Mouse (Mus musculus): ENCODE measurements around the gene Fam228b. TPM values are rescaled to one million over a fixed set of nuclear protein-coding genes. Genes with fewer than 3 reads are reported as not detected.
"Not testable (repeated sequence)": the region's sequence is repeated elsewhere in the genome, so short reads cannot be mapped to it uniquely, and the experiment has no call there.

The Fam228b gene
- polyA plus RNA-seq, 1 experiment = 6.9 TPM

DNA sequence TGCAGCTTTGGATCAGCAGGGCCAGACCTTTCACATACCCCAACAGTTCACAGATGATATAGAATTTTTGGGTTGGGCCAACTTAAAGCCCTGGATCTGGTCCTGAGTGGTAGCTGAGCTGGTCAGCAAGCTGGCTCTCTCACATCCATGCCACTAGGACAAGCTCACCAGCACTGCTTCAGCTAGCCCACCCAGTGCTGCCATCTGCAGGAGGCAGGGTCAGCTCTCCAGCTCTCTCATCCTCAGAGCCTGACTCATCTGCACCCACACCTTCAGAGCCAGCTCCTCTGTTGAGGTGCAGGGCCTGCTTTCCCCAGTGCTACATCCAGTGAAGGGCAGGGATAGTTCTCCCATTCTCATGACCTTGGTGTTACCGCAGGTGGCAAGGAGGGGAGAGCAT lies 24.7 kb upstream of the Fam228b start:
- 81% methylated on average over 1 of the region's 1 CpGs for WGBS
- no peaks in the 10 kb centered on the region for H3K4me1 ChIP-seq (ENCODE audit: control insufficient read depth, insufficient read depth, low read length)
- no peak overlapping the region for H3K4me3 ChIP-seq (replicated peaks; ENCODE audit: insufficient read depth, low read depth, low read length)
- no peak overlapping the region for H3K27ac ChIP-seq (ENCODE audit: insufficient read depth, low read length)
- no peaks in the 10 kb centered on the region for H3K27me3 ChIP-seq (ENCODE audit: control insufficient read depth, insufficient read depth, low read length)
- TF ChIP-seq POLR2A (IDR thresholded peaks at IDR 0.05; ENCODE audit: borderline replicate concordance, insufficient read depth, low read length) (no peak), CTCF (IDR thresholded peaks at IDR 0.05; ENCODE audit: borderline replicate concordance, insufficient read depth, low read depth, low read length) (peak; percentile 47)
- DNase-seq = no peak

DNA sequence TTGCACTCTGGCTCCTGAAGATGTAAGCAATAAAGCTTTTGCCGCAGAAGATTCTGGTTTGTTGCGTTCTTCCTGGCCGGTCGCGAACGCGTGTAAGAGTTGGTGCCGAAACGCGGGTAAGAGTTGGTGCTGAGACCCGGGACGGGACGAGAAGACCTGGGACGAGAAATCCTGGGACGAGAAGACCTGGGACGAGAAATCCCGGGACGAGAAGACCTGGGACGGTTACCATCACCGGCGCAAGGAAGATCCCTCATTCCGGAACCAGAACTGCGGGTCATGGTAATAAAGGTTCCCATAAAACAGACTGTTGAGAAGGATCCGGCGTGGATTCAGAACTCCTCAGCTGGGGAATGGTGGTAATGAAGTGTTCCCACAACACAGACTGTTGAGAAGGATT lies 19.1 kb upstream of the Fam228b start:
- not testable (repeated sequence) for H3K27ac ChIP-seq (ENCODE audit: insufficient read depth, low read length); H3K27me3 ChIP-seq (ENCODE audit: control insufficient read depth, insufficient read depth, low read length); H3K4me3 ChIP-seq (replicated peaks; ENCODE audit: insufficient read depth, low read depth, low read length); DNase-seq; H3K4me1 ChIP-seq (ENCODE audit: control insufficient read depth, insufficient read depth, low read length)
- WGBS = 96% methylated on average over 25 of the region's 25 CpGs

DNA sequence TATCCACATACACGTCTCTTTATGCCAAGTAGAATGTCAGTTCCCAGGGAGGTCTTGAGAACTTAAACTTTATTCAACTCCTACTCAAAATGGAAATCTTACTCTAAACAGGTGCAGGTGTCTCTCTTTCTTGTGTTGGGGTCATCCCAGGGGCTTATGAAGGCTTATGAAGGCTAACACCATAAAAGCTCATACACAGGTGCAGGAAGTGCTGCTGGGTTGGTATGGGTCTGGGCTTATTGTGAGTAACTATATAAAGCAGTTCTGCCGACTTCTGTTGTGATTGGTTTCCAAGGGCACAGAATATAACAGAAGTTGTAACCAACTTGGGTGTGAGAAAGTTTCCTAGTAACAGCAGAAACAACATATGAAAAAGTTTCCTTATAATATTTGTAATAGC lies 15.4 kb upstream of the Fam228b start:
- TF ChIP-seq CTCF (IDR thresholded peaks at IDR 0.05; ENCODE audit: borderline replicate concordance, insufficient read depth, low read depth, low read length) = no peak
- TF ChIP-seq POLR2A (IDR thresholded peaks at IDR 0.05; ENCODE audit: borderline replicate concordance, insufficient read depth, low read length) = no peak
- no peak overlapping the region for H3K4me3 ChIP-seq (replicated peaks; ENCODE audit: insufficient read depth, low read depth, low read length)
- H3K27me3 ChIP-seq (ENCODE audit: control insufficient read depth, insufficient read depth, low read length) = no peaks in the 10 kb centered on the region; the same call in 1 of the 2 replicates
- H3K4me1 ChIP-seq (ENCODE audit: control insufficient read depth, insufficient read depth, low read length) = 0 out of 2 replicates have a peak, but pooled peaks cover 5% of the 10 kb centered on the region
- WGBS = 77% methylated on average over 2 of the region's 2 CpGs
- no peak overlapping the region for H3K27ac ChIP-seq (ENCODE audit: insufficient read depth, low read length)
- no peak for DNase-seq

DNA sequence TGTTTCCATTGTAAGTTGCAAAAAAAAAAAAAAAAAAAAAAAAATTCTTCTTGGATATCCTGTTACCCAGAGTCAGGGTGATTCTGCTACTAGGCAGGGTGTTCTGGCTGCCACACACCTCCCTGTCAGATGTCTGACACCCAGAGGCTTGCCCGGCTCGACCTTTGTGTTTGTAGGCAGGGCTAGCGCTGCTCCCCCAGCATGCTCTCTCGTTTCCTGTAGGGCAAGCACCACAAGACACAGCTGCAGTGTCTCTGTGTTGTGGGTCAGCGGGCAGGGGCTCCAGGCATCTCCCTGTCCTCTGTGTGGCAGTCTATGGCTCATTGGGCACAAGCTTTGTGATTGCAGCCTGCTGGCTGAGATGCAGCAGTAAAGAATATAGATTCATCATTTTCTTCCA lies 14.5 kb upstream of the Fam228b start:
- no peak for DNase-seq
- no peak for TF ChIP-seq POLR2A (IDR thresholded peaks at IDR 0.05; ENCODE audit: borderline replicate concordance, insufficient read depth, low read length)
- TF ChIP-seq CTCF (IDR thresholded peaks at IDR 0.05; ENCODE audit: borderline replicate concordance, insufficient read depth, low read depth, low read length) = no peak
- 62% methylated on average over 5 of the region's 5 CpGs for WGBS

DNA sequence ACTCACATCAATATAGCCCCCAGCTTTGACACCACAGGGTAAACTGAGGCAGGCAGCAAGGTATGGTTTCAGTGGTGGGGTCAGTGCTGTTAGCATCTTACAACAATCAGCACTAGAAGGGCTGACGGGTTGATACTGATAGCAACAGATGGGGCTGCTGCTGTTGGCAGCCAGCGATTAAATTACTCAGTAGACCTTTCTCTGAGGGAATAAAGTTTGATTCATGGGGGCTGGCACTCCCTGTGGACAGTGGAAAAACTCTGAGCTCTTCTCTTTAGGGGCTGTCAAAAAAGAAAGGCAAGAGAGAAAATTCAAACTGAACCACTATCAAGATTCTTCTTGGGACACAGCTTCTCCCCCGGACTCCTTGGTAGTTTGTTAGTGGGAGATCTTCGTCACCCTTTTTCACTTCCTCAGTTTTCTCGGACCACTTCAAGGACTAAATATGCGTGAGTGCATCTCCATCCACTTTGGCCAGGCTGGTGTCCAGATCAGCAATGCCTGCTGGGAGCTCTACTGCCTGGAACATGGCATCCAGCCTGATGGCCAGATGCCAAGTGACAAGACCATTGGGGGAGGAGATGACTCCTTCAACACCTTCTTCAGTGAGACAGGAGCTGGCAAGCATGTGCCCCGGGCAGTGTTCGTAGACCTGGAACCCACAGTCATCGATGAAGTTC lies 12.8 kb upstream of the Fam228b start:
- H3K4me1 ChIP-seq (ENCODE audit: control insufficient read depth, insufficient read depth, low read length); H3K4me3 ChIP-seq (replicated peaks; ENCODE audit: insufficient read depth, low read depth, low read length); H3K27ac ChIP-seq (ENCODE audit: insufficient read depth, low read length); H3K27me3 ChIP-seq (ENCODE audit: control insufficient read depth, insufficient read depth, low read length): not testable (repeated sequence)
- DNase-seq = peak; percentile 36 to 37
- WGBS = 16% methylated on average over 9 of the region's 9 CpGs

More for the DNA sequence above, 14.5 kb upstream of the Fam228b start:
- H3K27me3 ChIP-seq (ENCODE audit: control insufficient read depth, insufficient read depth, low read length) = no peaks in the 10 kb centered on the region; the same call in 1 of the 2 replicates
- H3K27ac ChIP-seq (ENCODE audit: insufficient read depth, low read length) = no peak overlapping the region
- H3K4me1 ChIP-seq (ENCODE audit: control insufficient read depth, insufficient read depth, low read length) = 0 out of 2 replicates have a peak, but pooled peaks cover 5% of the 10 kb centered on the region
- no peak overlapping the region for H3K4me3 ChIP-seq (replicated peaks; ENCODE audit: insufficient read depth, low read depth, low read length)

DNA sequence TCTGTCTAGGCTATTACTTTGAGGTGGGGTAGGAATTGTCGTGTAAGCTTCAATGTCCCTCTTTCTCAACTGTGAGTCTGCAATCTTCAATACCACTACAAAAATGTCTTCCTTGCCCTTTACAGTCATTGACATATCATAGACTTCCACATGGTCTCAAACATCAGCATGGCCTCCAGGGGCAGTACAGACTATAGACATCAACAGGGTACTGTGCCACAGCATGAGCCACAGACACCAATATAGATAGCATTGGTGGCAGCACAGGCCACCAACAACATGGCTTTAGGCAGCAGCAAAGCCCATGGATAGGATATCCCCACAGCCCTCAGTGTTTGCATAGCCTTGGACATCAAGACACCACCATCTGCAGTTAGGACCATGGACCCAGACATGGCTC lies 12.2 kb upstream of the Fam228b start:
- TF ChIP-seq CTCF (IDR thresholded peaks at IDR 0.05; ENCODE audit: borderline replicate concordance, insufficient read depth, low read depth, low read length) = no peak
- no peak for TF ChIP-seq POLR2A (IDR thresholded peaks at IDR 0.05; ENCODE audit: borderline replicate concordance, insufficient read depth, low read length)
- no peak for DNase-seq
- H3K27me3 ChIP-seq (ENCODE audit: control insufficient read depth, insufficient read depth, low read length) = no peaks in the 10 kb centered on the region; the same call in 1 of the 2 replicates
- 92% methylated on average over 1 of the region's 1 CpGs for WGBS
- H3K27ac ChIP-seq (ENCODE audit: insufficient read depth, low read length) = no peak overlapping the region
- H3K4me1 ChIP-seq (ENCODE audit: control insufficient read depth, insufficient read depth, low read length) = 0 out of 2 replicates have a peak, but pooled peaks cover 5% of the 10 kb centered on the region
- H3K4me3 ChIP-seq (replicated peaks; ENCODE audit: insufficient read depth, low read depth, low read length) = no peak overlapping the region

DNA sequence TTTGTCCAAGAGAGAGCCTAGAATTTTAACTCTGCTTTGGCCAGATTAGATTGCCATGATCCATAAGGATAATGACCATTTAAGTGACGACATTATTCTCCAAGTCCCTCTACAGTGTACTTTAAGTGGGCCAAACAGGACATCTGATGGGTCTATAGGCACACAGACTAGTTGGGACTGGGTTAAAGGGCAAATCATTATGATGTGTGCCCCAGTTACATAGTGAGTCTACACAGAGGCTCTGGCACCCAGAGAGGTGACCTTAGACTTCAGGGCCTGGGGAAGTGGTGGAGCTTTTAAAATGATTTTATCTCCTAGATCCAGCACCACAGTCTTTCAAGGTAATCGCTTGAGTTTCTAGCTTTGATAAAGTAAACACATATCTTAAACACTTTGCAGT lies 11.2 kb upstream of the Fam228b start:
- TF ChIP-seq CTCF (IDR thresholded peaks at IDR 0.05; ENCODE audit: borderline replicate concordance, insufficient read depth, low read depth, low read length) = no peak
- TF ChIP-seq POLR2A (IDR thresholded peaks at IDR 0.05; ENCODE audit: borderline replicate concordance, insufficient read depth, low read length) = no peak

DNA sequence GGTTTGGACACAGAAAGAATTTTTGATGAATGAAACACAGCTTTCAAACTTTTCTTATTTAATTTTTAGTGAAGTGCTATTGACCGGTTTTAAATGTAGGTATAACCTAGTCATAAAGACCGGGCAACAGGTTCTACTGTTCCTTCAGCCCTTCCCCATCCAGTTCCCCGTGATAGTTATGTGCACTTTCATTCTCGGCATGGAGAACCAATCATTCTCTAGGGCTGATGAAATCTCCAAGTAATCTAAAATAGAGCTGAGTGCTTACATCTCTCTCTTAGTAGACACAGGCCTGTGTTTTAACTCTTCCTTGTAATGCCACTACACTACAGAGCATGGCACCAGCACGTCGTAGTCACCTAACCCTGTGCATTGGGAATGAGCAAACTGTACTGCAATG lies 8.7 kb upstream of the Fam228b start:
- Histone ChIP-seq H3K27me3 (ENCODE audit: control insufficient read depth, insufficient read depth, low read length) (no peaks in the 10 kb centered on the region; the same call in 1 of the 2 replicates), H3K4me3 (replicated peaks; ENCODE audit: insufficient read depth, low read depth, low read length) (no peak overlapping the region), H3K27ac (ENCODE audit: insufficient read depth, low read length) (no peak overlapping the region), H3K4me1 (ENCODE audit: control insufficient read depth, insufficient read depth, low read length) (0 out of 2 replicates have a peak, but pooled peaks cover 5% of the 10 kb centered on the region)
- 91% methylated on average over 6 of the region's 6 CpGs for WGBS
- DNase-seq = no peak
- TF ChIP-seq CTCF (IDR thresholded peaks at IDR 0.05; ENCODE audit: borderline replicate concordance, insufficient read depth, low read depth, low read length) (no peak), POLR2A (IDR thresholded peaks at IDR 0.05; ENCODE audit: borderline replicate concordance, insufficient read depth, low read length) (no peak)

More for the DNA sequence above, 11.2 kb upstream of the Fam228b start:
- no peak for DNase-seq
- 81% methylated on average over 2 of the region's 2 CpGs for WGBS
- Histone ChIP-seq H3K27me3 (ENCODE audit: control insufficient read depth, insufficient read depth, low read length) (no peaks in the 10 kb centered on the region; the same call in 1 of the 2 replicates), H3K4me3 (replicated peaks; ENCODE audit: insufficient read depth, low read depth, low read length) (no peak overlapping the region), H3K4me1 (ENCODE audit: control insufficient read depth, insufficient read depth, low read length) (0 out of 2 replicates have a peak, but pooled peaks cover 5% of the 10 kb centered on the region), H3K27ac (ENCODE audit: insufficient read depth, low read length) (no peak overlapping the region)

All from cerebellum, adult 2 months (tissue).